In the genomic region with DNA sequence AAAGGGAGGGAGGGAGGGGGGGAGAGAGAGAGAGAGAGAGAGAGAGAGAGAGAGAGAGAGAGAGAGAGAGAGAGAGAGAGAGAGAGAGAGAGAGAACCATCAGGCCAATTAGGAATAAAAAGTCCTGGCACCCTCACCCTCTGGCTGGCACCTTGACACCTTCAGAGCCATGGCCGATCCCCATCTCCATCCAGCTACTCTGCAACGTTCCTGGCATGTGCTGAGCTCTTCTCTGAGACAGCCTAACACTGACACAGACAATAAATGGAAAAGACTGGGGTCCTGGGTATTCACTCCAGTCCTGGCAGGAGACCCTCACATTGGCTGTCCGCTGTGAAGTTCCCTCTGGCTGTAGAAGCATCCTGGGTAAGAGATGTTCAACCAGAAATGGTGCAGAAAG, we compare ENCODE assay signal across 18 mouse cellular contexts.
DNase-seq lines count a peak whose midpoint lies in the region; ATAC-seq lines count a peak whose summit lies in the region.
"Had no signal": no experiment of that assay in that cellular context is flagged by ENCODE, and none has a peak within 500 bp of the region (broad histone marks: within the 10 kb centered on the region; RNA-seq: fewer than 3 reads in every experiment).

No protein-coding gene starts in this region.

- H3K27ac ChIP-seq in intestine, embryonic 14.5 days (ENCODE audit: low read depth) = no peak overlapping the region
- H3K27ac ChIP-seq in intestine, embryonic 16.5 days (ENCODE audit: low read length) = no peak overlapping the region
- H3K27ac ChIP-seq: embryonic facial prominence, embryonic 13.5 days; embryonic facial prominence, embryonic 15.5 days; forebrain, embryonic 10.5 days; forebrain, embryonic 12.5 days had no signal

- no peak overlapping the region for H3K4me2 ChIP-seq in intestine, embryonic 14.5 days (ENCODE audit: low read length)
- no peak overlapping the region for H3K4me2 ChIP-seq in intestine, embryonic 16.5 days (ENCODE audit: low read depth, low read length)
- H3K4me2 ChIP-seq: embryonic facial prominence, embryonic 13.5 days; embryonic facial prominence, embryonic 15.5 days; forebrain, embryonic 12.5 days had no signal

- ATAC-seq in cerebellum, adult (ENCODE audit: insufficient number of reproducible peaks, low FRiP score, low TSS enrichment) = no peak
- ATAC-seq in intestine, embryonic 14.5 days (replicated peaks; ENCODE audit: low FRiP score, low TSS enrichment, low read depth) = no peak
- ATAC-seq in intestine, embryonic 16.5 days = no peak
- ATAC-seq: forebrain, embryonic 14.5 days; forebrain, embryonic 16.5 days had no signal

- no peaks in the 10 kb centered on the region for H3K9me3 ChIP-seq in intestine, embryonic 14.5 days (ENCODE audit: control insufficient read depth, low read length)
- no peaks in the 10 kb centered on the region for H3K9me3 ChIP-seq in intestine, embryonic 16.5 days (ENCODE audit: control insufficient read depth, low read length)
- H3K9me3 ChIP-seq: embryonic facial prominence, embryonic 13.5 days; embryonic facial prominence, embryonic 15.5 days; forebrain, embryonic 10.5 days; forebrain, embryonic 12.5 days had no signal

- DNase-seq in cerebellum, postnatal 14 days = peak; percentile 65
- peak; percentile 34 for DNase-seq in intestine, embryonic 14.5 days (ENCODE audit: low spot score)
- DNase-seq: adrenal gland, adult 2 months; adrenal gland, postnatal 10 days; adrenal gland, postnatal 25 days; cerebellum, adult 11-12 months; cerebellum, adult 2 months; cerebellum, adult 9-10 months; embryo, embryonic 11 days had no signal

- H3K36me3 ChIP-seq in intestine, embryonic 14.5 days (ENCODE audit: control insufficient read depth, insufficient read depth, low read length) = no peaks in the 10 kb centered on the region
- H3K36me3 ChIP-seq in intestine, embryonic 16.5 days (ENCODE audit: control insufficient read depth, insufficient read depth, low read length) = no peaks in the 10 kb centered on the region
- H3K36me3 ChIP-seq: embryonic facial prominence, embryonic 13.5 days; embryonic facial prominence, embryonic 15.5 days; forebrain, embryonic 10.5 days; forebrain, embryonic 12.5 days had no signal

- no peak overlapping the region for H3K4me3 ChIP-seq in intestine, embryonic 14.5 days (ENCODE audit: low read depth, low read length)
- H3K4me3 ChIP-seq in intestine, embryonic 16.5 days (ENCODE audit: low read length) = no peak overlapping the region
- H3K4me3 ChIP-seq: embryonic facial prominence, embryonic 13.5 days; embryonic facial prominence, embryonic 15.5 days; erythroblast, embryonic 14.5 days; forebrain, embryonic 10.5 days; forebrain, embryonic 12.5 days had no signal

- 78% methylated on average over 3 of the region's 3 CpGs for WGBS in intestine, embryonic 14.5 days
- 75% methylated on average over 3 of the region's 3 CpGs for WGBS in intestine, embryonic 16.5 days

- no peaks in the 10 kb centered on the region for H3K4me1 ChIP-seq in intestine, embryonic 14.5 days (replicated peaks; ENCODE audit: control insufficient read depth, insufficient read depth, low read length)
- no peaks in the 10 kb centered on the region for H3K4me1 ChIP-seq in intestine, embryonic 16.5 days (ENCODE audit: control insufficient read depth, insufficient read depth, low read length)

- H3K27me3 ChIP-seq in intestine, embryonic 14.5 days (replicated peaks; ENCODE audit: control insufficient read depth, insufficient read depth, low read length) = no peaks in the 10 kb centered on the region
- no peaks in the 10 kb centered on the region for H3K27me3 ChIP-seq in intestine, embryonic 16.5 days (replicated peaks; ENCODE audit: control insufficient read depth, insufficient read depth, low read length)
- H3K27me3 ChIP-seq: embryonic facial prominence, embryonic 15.5 days; forebrain, embryonic 12.5 days had no signal

- no peak overlapping the region for H3K9ac ChIP-seq in intestine, embryonic 14.5 days (ENCODE audit: low read length)
- no peak overlapping the region for H3K9ac ChIP-seq in intestine, embryonic 16.5 days (ENCODE audit: low read depth, low read length)
- H3K9ac ChIP-seq: embryonic facial prominence, embryonic 13.5 days; embryonic facial prominence, embryonic 15.5 days; forebrain, embryonic 12.5 days had no signal
